19 mouse cellular contexts compared by ENCODE assay signal in genomic region chr6:39604565-39604964, GRCm38 (mm10). TPM values are rescaled to one million over a fixed set of nuclear protein-coding genes. Genes with fewer than 3 reads are reported as not detected.
DNase-seq lines count a peak whose midpoint lies in the region; TF ChIP-seq lines count a peak whose summit lies in the region.
"Had no signal": no experiment of that assay in that cellular context is flagged by ENCODE, and none has a peak within 500 bp of the region (broad histone marks: within the 10 kb centered on the region; RNA-seq: fewer than 3 reads in every experiment).

No protein-coding gene starts in this region.

- peak; percentile 54 for DNase-seq in layer of hippocampus, adult 11-12 months (ENCODE audit: low spot score)
- no peak for DNase-seq in layer of hippocampus, postnatal 25 days (ENCODE audit: extremely low spot score in 1 of 2, low spot score in 1 of 2)
- DNase-seq in left cerebral cortex, postnatal 25 days (ENCODE audit: low spot score in 2 of 2): peak; percentile 25 to 62
- no peak for DNase-seq in left cerebral cortex, adult 2 months (ENCODE audit: extremely low spot score in 1 of 2, low spot score in 2 of 2)
- DNase-seq in layer of hippocampus, adult 8-10 months (ENCODE audit: low spot score in 2 of 2): peak; percentile 46 to 47
- no peak for DNase-seq in heart, postnatal 14 days
- DNase-seq: adrenal gland, postnatal 14 days; cerebellum, adult 18-20 months; cerebellum, adult 9-11 months; cerebellum, postnatal 36 days; gastrocnemius, postnatal 14 days; heart, adult 2 months had no signal

- intact Hi-C loops in left cerebral cortex, postnatal 25 days (cut with DNase I): no loop called here
- intact Hi-C loops in left cerebral cortex, adult 2 months (cut with DNase I): loop anchor here (5.0 kb wide), 1 partner anchor 803 kb away; no protein-coding TSS in a partner anchor
- intact Hi-C loops in heart, postnatal 14 days (cut with DNase I): no loop called here

- no peak for TF ChIP-seq CTCF in left cerebral cortex, adult 2 months (IDR thresholded peaks at IDR 0.05)

- no peak overlapping the region for H3K4me3 ChIP-seq in left cerebral cortex, adult 2 months
- H3K4me3 ChIP-seq: embryonic facial prominence, embryonic 15.5 days; erythroblast, embryonic 14.5 days; forebrain, embryonic 10.5 days; heart, adult 2 months; heart, embryonic 15.5 days; hindbrain, embryonic 10.5 days; hindbrain, embryonic 15.5 days had no signal

- no peak overlapping the region for H3K27ac ChIP-seq in left cerebral cortex, adult 2 months
- H3K27ac ChIP-seq: embryonic facial prominence, embryonic 15.5 days; forebrain, embryonic 10.5 days; heart, embryonic 15.5 days; hindbrain, embryonic 10.5 days; hindbrain, embryonic 15.5 days had no signal

RNA-seq across cellular contexts. Expression of gene Ndufb2, which starts 12.2 kb away (rescaled TPM):
- total RNA-seq in layer of hippocampus, postnatal 25 days (2021): 100 to 1,000 TPM; 176 to 196 TPM
- 100 to 1,000 TPM; 175 to 187 TPM for total RNA-seq in left cerebral cortex, postnatal 25 days (2021)
- total RNA-seq in left cerebral cortex, adult 2 months (2021): 100 to 1,000 TPM; 162 to 183 TPM
- 100 to 1,000 TPM; 168 to 170 (median 168) TPM for total RNA-seq in layer of hippocampus, adult 8-10 months (2022)
- total RNA-seq in heart, postnatal 14 days (2021): 100 to 1,000 TPM; 584 to 623 TPM

RNA-seq across cellular contexts. Expression of gene Gm42420, which starts 19.0 kb away (rescaled TPM):
- not detected for total RNA-seq in layer of hippocampus, postnatal 25 days (2021)
- under 1 TPM in 1 of 2 experiments, not detected in 1; 0.80 TPM for total RNA-seq in left cerebral cortex, postnatal 25 days (2021)
- under 1 TPM in 1 of 2 experiments, not detected in 1; 0.79 TPM for total RNA-seq in left cerebral cortex, adult 2 months (2021)
- 1 to 10 TPM in 1 of 4 experiments, not detected in 3; 1.2 TPM for total RNA-seq in layer of hippocampus, adult 8-10 months (2022)
- under 1 TPM in 1 of 2 experiments, not detected in 1; 0.79 TPM for total RNA-seq in heart, postnatal 14 days (2021)
- total RNA-seq: gastrocnemius, postnatal 14 days; heart, adult 2 months; heart, postnatal 25 days had no signal

RNA-seq across cellular contexts. Expression of gene Adck2, which starts 30.9 kb away (rescaled TPM):
- total RNA-seq in layer of hippocampus, postnatal 25 days (2021): 10 to 100 TPM; 30.1 to 32.8 TPM
- 10 to 100 TPM; 28.1 to 31.0 TPM for total RNA-seq in left cerebral cortex, postnatal 25 days (2021)
- 10 to 100 TPM; 26.6 to 29.1 TPM for total RNA-seq in left cerebral cortex, adult 2 months (2021)
- 10 to 100 TPM; 27.6 to 34.5 (median 34.0) TPM for total RNA-seq in layer of hippocampus, adult 8-10 months (2022)
- total RNA-seq in heart, postnatal 14 days (2021): 10 to 100 TPM; 15.3 to 18.3 TPM

RNA-seq across cellular contexts. Expression of gene Dennd2a, which starts 46.9 kb away (rescaled TPM):
- 10 to 100 TPM; 32.6 to 33.7 TPM for total RNA-seq in layer of hippocampus, postnatal 25 days (2021)
- 10 to 100 TPM; 20.2 to 22.0 TPM for total RNA-seq in left cerebral cortex, postnatal 25 days (2021)
- 10 to 100 TPM; 23.2 to 25.3 TPM for total RNA-seq in left cerebral cortex, adult 2 months (2021)
- total RNA-seq in layer of hippocampus, adult 8-10 months (2022): 10 to 100 TPM; 31.0 to 41.5 (median 36.2) TPM
- 10 to 100 TPM; 13.6 to 15.3 TPM for total RNA-seq in heart, postnatal 14 days (2021)

Comparison
In these comparisons a context has a peak if more than half of its experiments do, and no peak if none do; other contexts are left out.
1. DNase-seq: peak in layer of hippocampus, adult 11-12 months (single experiment), left cerebral cortex, postnatal 25 days (2 of 2) and layer of hippocampus, adult 8-10 months (2 of 2); none in layer of hippocampus, postnatal 25 days (0 of 2), left cerebral cortex, adult 2 months (0 of 2) and heart, postnatal 14 days (0 of 2).